Comparison of ENCODE assay signal across 15 mouse cellular contexts in the genomic region with DNA sequence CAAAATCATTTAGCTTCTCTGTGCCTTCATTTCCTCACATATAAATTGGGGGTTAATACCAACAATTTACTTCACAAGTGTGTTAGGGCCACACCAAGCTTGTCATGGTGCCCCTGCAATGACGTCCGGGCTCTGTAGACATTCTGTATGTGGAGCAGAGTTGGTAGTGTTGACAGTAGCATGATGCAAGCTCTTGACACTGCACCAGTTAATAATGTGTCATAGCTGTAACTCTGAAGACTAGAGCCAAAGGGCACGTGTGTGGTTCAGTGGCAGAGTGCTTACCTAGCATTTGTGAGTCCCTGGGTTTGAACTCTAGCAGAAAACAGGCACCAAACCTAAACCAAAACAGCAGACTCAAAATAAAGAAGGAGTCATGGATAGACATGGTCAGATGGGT. TPM values are rescaled to one million over a fixed set of nuclear protein-coding genes. Genes with fewer than 3 reads are reported as not detected.
DNase-seq lines count a peak whose midpoint lies in the region; ATAC-seq and TF ChIP-seq lines count a peak whose summit lies in the region.
"Had no signal": no experiment of that assay in that cellular context is flagged by ENCODE, and none has a peak within 500 bp of the region (broad histone marks: within the 10 kb centered on the region; RNA-seq: fewer than 3 reads in every experiment).

No protein-coding gene starts in this region.

- H3K4me1 ChIP-seq in hindbrain, embryonic 10.5 days (replicated peaks): peaks cover 42% of the 10 kb centered on the region
- peaks cover 13% of the 10 kb centered on the region for H3K4me1 ChIP-seq in hindbrain, embryonic 12.5 days
- H3K4me1 ChIP-seq in midbrain, postnatal 0 days (ENCODE audit: insufficient read depth, low read length): no peaks in the 10 kb centered on the region
- peaks cover 15% of the 10 kb centered on the region for H3K4me1 ChIP-seq in midbrain, embryonic 15.5 days

- no peak overlapping the region for H3K9ac ChIP-seq in hindbrain, embryonic 12.5 days
- H3K9ac ChIP-seq in midbrain, postnatal 0 days (replicated peaks; ENCODE audit: low read length, poor library complexity, severe bottlenecking): no peak overlapping the region
- H3K9ac ChIP-seq in midbrain, embryonic 15.5 days: no peak overlapping the region
- H3K9ac ChIP-seq: hindbrain, embryonic 13.5 days; midbrain, embryonic 13.5 days; stomach, embryonic 15.5 days had no signal

- no peak for TF ChIP-seq CTCF in midbrain, postnatal 0 days (IDR thresholded peaks at IDR 0.05)

- no peaks in the 10 kb centered on the region; the same call in 1 of the 2 replicates for H3K27me3 ChIP-seq in hindbrain, embryonic 10.5 days (ENCODE audit: insufficient read depth, poor library complexity, severe bottlenecking)
- H3K27me3 ChIP-seq in hindbrain, embryonic 12.5 days: no peaks in the 10 kb centered on the region
- H3K27me3 ChIP-seq in midbrain, postnatal 0 days (ENCODE audit: insufficient read depth, low read length): no peaks in the 10 kb centered on the region
- no peaks in the 10 kb centered on the region for H3K27me3 ChIP-seq in midbrain, embryonic 15.5 days (replicated peaks)
- H3K27me3 ChIP-seq: hindbrain, embryonic 13.5 days; midbrain, embryonic 13.5 days; stomach, embryonic 15.5 days had no signal

- H3K4me3 ChIP-seq in hindbrain, embryonic 10.5 days: no peak overlapping the region
- no peak overlapping the region for H3K4me3 ChIP-seq in hindbrain, embryonic 12.5 days
- H3K4me3 ChIP-seq in midbrain, postnatal 0 days (ENCODE audit: low read depth, low read length): no peak overlapping the region
- H3K4me3 ChIP-seq in midbrain, embryonic 15.5 days: no peak overlapping the region
- H3K4me3 ChIP-seq: forebrain, embryonic 10.5 days; hindbrain, embryonic 13.5 days; midbrain, embryonic 13.5 days; stomach, embryonic 15.5 days had no signal

- H3K4me2 ChIP-seq in hindbrain, embryonic 12.5 days (replicated peaks): no peak overlapping the region
- H3K4me2 ChIP-seq in midbrain, postnatal 0 days (ENCODE audit: low read depth, low read length, poor library complexity, severe bottlenecking): no peak overlapping the region
- no peak overlapping the region for H3K4me2 ChIP-seq in midbrain, embryonic 15.5 days
- H3K4me2 ChIP-seq: hindbrain, embryonic 13.5 days; midbrain, embryonic 13.5 days; stomach, embryonic 15.5 days had no signal

- peak overlapping the region; percentile 76 for H3K27ac ChIP-seq in hindbrain, embryonic 10.5 days
- H3K27ac ChIP-seq in hindbrain, embryonic 12.5 days: no peak overlapping the region
- peak overlapping the region; percentile 59; the same call in 1 of the 2 replicates for H3K27ac ChIP-seq in midbrain, postnatal 0 days (ENCODE audit: low read depth, low read length)
- no peak overlapping the region for H3K27ac ChIP-seq in midbrain, embryonic 15.5 days
- H3K27ac ChIP-seq: forebrain, embryonic 10.5 days; hindbrain, embryonic 13.5 days; stomach, embryonic 15.5 days had no signal

- no peaks in the 10 kb centered on the region for H3K36me3 ChIP-seq in hindbrain, embryonic 10.5 days
- H3K36me3 ChIP-seq in hindbrain, embryonic 12.5 days: no peaks in the 10 kb centered on the region
- no peaks in the 10 kb centered on the region for H3K36me3 ChIP-seq in midbrain, postnatal 0 days (ENCODE audit: insufficient read depth, low read length)
- H3K36me3 ChIP-seq in midbrain, embryonic 15.5 days (replicated peaks): no peaks in the 10 kb centered on the region
- H3K36me3 ChIP-seq: forebrain, embryonic 10.5 days; G1E; hindbrain, embryonic 13.5 days; midbrain, embryonic 13.5 days; stomach, embryonic 15.5 days had no signal

- no peak for ATAC-seq in hindbrain, embryonic 12.5 days (ENCODE audit: low FRiP score)
- ATAC-seq in midbrain, postnatal 0 days (ENCODE audit: low FRiP score): no peak
- no peak for ATAC-seq in midbrain, embryonic 15.5 days (replicated peaks)

- WGBS in hindbrain, embryonic 10.5 days: 89% methylated on average over 3 of the region's 3 CpGs
- 83% methylated on average over 3 of the region's 3 CpGs for WGBS in hindbrain, embryonic 12.5 days
- WGBS in midbrain, postnatal 0 days: 79% methylated on average over 3 of the region's 3 CpGs
- 83% methylated on average over 3 of the region's 3 CpGs for WGBS in midbrain, embryonic 15.5 days

- DNase-seq in adrenal gland, adult 2 months: peak; percentile 59
- no peak for DNase-seq in adrenal gland, adult 18-20 months (ENCODE audit: low spot score in 2 of 2)
- DNase-seq in hindbrain, embryonic 10.5 days (ENCODE audit: low spot score): no peak
- DNase-seq in midbrain, postnatal 0 days (ENCODE audit: low spot score): no peak
- DNase-seq in thymus, postnatal 25 days: no peak
- no peak for DNase-seq in cerebellum, postnatal 4 days (ENCODE audit: low spot score in 2 of 2)

- H3K9me3 ChIP-seq in hindbrain, embryonic 10.5 days: no peaks in the 10 kb centered on the region
- H3K9me3 ChIP-seq in hindbrain, embryonic 12.5 days (replicated peaks): no peaks in the 10 kb centered on the region
- H3K9me3 ChIP-seq in midbrain, postnatal 0 days (ENCODE audit: low read length): no peaks in the 10 kb centered on the region
- no peaks in the 10 kb centered on the region for H3K9me3 ChIP-seq in midbrain, embryonic 15.5 days
- H3K9me3 ChIP-seq: forebrain, embryonic 10.5 days; G1E; hindbrain, embryonic 13.5 days; midbrain, embryonic 13.5 days; stomach, embryonic 15.5 days had no signal

RNA-seq across cellular contexts. Expression of a gene that starts 27.0 kb away (rescaled TPM):
- not detected for total RNA-seq in adrenal gland, adult 2 months (2021)
- polyA plus RNA-seq in adrenal gland, adult 2 months (2012; rRNA removed): 0.04 TPM in 1 of 2 replicates, not detected in the other
- total RNA-seq in adrenal gland, adult 18-20 months (2021): not detected
- polyA plus RNA-seq in hindbrain, embryonic 10.5 days (2016; fragmentation: Nextera tagmentation; extraction: Ambion mirVana): not detected in 2 replicates
- polyA plus RNA-seq in hindbrain, embryonic 12.5 days (2016; fragmentation: Nextera tagmentation; extraction: Ambion mirVana): not detected in 2 replicates
- total RNA-seq in midbrain, postnatal 0 days (2014; rRNA removed): not detected in 2 replicates
- polyA plus RNA-seq in midbrain, postnatal 0 days (2015; fragmentation: Nextera tagmentation; extraction: Ambion mirVana): not detected in 2 replicates
- polyA plus RNA-seq in midbrain, embryonic 15.5 days (2015; fragmentation: Nextera tagmentation; extraction: Ambion mirVana): not detected in 2 replicates
- total RNA-seq: left cerebral cortex, adult 18-20 months had no signal
- polyA plus RNA-seq: forebrain, embryonic 10.5 days; G1E; hindbrain, embryonic 13.5 days; midbrain, embryonic 13.5 days; neural tube, embryonic 11.5 days; stomach, embryonic 15.5 days had no signal

Comparison
In these comparisons a context has a peak if more than half of its experiments do, and no peak if none do; other contexts are left out.
1. H3K27ac ChIP-seq: peak in hindbrain, embryonic 10.5 days (single experiment) and midbrain, postnatal 0 days (single experiment); none in hindbrain, embryonic 12.5 days (single experiment) and midbrain, embryonic 15.5 days (single experiment).